Mouse (Mus musculus): ENCODE measurements at regions not wholly inside any gene's neighbourhood (a gene's known extent, or its start where the extent isn't known, plus 50 kb on each side); places are given as distances from the start of the nearest gene placed in this dataset.

GRCm38 (mm10) chr14:12915431-12915830 is 92.6 kb upstream of the Cadps start:
- no peak for TF ChIP-seq CTCF (IDR thresholded peaks at IDR 0.05; ENCODE audit: borderline replicate concordance, extremely low read depth, insufficient read depth, insufficient read length)
- no peak for TF ChIP-seq POLR2A (IDR thresholded peaks at IDR 0.05; ENCODE audit: borderline replicate concordance, extremely low read depth, insufficient read depth, insufficient read length, poor library complexity, severe bottlenecking)

Measured in brain, embryonic 14.5 days (tissue).